Mouse (Mus musculus): ENCODE data around the gene Slc33a1.

The Slc33a1 gene

GRCm38 (mm10) chr3:63964100-63964921, at the start of gene Slc33a1:
Slc33a1 (minus strand) TSS chr3:63964768.
- DNase-seq: peak; percentile 99

- DNase-seq: no peak
These were observed 24.3 kb upstream of the Slc33a1 start for GRCm38 (mm10) chr3:63988722-63989440.

- DNase-seq: no peak
These were observed 22.1 kb upstream of the Slc33a1 start for GRCm38 (mm10) chr3:63986656-63987055.

GRCm38 (mm10) chr3:63977895-63978294, 13.3 kb upstream of the Slc33a1 start:
- DNase-seq: no peak

- peak; percentile 96 for DNase-seq
These were observed 11.7 kb upstream of the Slc33a1 start, which contains the start of gene Gmps for GRCm38 (mm10) chr3:63975955-63976908. Gmps (plus strand) TSS chr3:63976106.

GRCm38 (mm10) chr3:63965929-63966328, 1.4 kb upstream of the Slc33a1 start:
- no peak for DNase-seq

GRCm38 (mm10) chr3:63964922-63965249, 318 bp upstream of the Slc33a1 start:
- no peak for DNase-seq

GRCm38 (mm10) chr3:63963421-63964099, 1.0 kb downstream of the Slc33a1 start:
- peak; percentile 49 for DNase-seq

- no peak for DNase-seq
These were observed 14.7 kb downstream of the Slc33a1 start for GRCm38 (mm10) chr3:63949837-63950236.

GRCm38 (mm10) chr3:63941204-63941850, 23.2 kb downstream of the Slc33a1 start:
- no peak for DNase-seq

GRCm38 (mm10) chr3:63938928-63939327, 25.6 kb downstream of the Slc33a1 start:
- no peak for DNase-seq

- peak; percentile 96 for DNase-seq
These were observed 35.4 kb downstream of the Slc33a1 start, which contains the start of gene E130311K13Rik for GRCm38 (mm10) chr3:63928878-63929859. E130311K13Rik (minus strand) TSS chr3:63929472.

- DNase-seq: peak; percentile 48
These were observed 44.9 kb downstream of the Slc33a1 start for GRCm38 (mm10) chr3:63919634-63920033.

GRCm38 (mm10) chr3:63910301-63910700, 54.3 kb downstream of the Slc33a1 start:
- DNase-seq: no peak

GRCm38 (mm10) chr3:63905241-63905640, 59.3 kb downstream of the Slc33a1 start:
- peak; percentile 52 for DNase-seq

- peak; percentile 25 for DNase-seq
These were observed 60.4 kb downstream of the Slc33a1 start for GRCm38 (mm10) chr3:63904157-63904556.

GRCm38 (mm10) chr3:63900021-63900571, 64.5 kb downstream of the Slc33a1 start:
- no peak for DNase-seq

GRCm38 (mm10) chr3:63899309-63899695, 65.3 kb downstream of the Slc33a1 start, which contains the start of gene Plch1:
Plch1 (minus strand) TSS chr3:63899472.
- DNase-seq: peak; percentile 54

GRCm38 (mm10) chr3:63898581-63899308, 65.8 kb downstream of the Slc33a1 start:
- peak; percentile 84 for DNase-seq

Measured in kidney, adult 18-20 months (tissue).